Mouse (Mus musculus): ENCODE results near the gene Nlk.
A peak's percentile ranks its signal among the peaks of the same experiment; 100 is the strongest.
"Not testable (repeated sequence)": the region's sequence is repeated elsewhere in the genome, so short reads cannot be mapped to it uniquely, and the experiment has no call there.

Nlk gene

GRCm38 (mm10) chr11:78595773-78596172 is 101.4 kb downstream of the Nlk start:
- DNase-seq (ENCODE audit: low spot score) = no peak

- no peak for DNase-seq (ENCODE audit: low spot score)
Observed at GRCm38 (mm10) chr11:78594271-78594964, 102.8 kb downstream of the Nlk start.

- not testable (repeated sequence) for DNase-seq (ENCODE audit: low spot score)
Observed at GRCm38 (mm10) chr11:78587677-78588076, 109.5 kb downstream of the Nlk start.

- no peak for DNase-seq (ENCODE audit: low spot score)
Observed at GRCm38 (mm10) chr11:78586099-78586498, 111.1 kb downstream of the Nlk start.

GRCm38 (mm10) chr11:78582848-78583247 is 114.3 kb downstream of the Nlk start:
- DNase-seq (ENCODE audit: low spot score) = no peak

GRCm38 (mm10) chr11:78574975-78575374 is 122.2 kb downstream of the Nlk start:
- no peak for DNase-seq (ENCODE audit: low spot score)

GRCm38 (mm10) chr11:78574536-78574935 is 122.6 kb downstream of the Nlk start:
- DNase-seq (ENCODE audit: low spot score) = no peak

GRCm38 (mm10) chr11:78574031-78574430 is 123.1 kb downstream of the Nlk start:
- DNase-seq (ENCODE audit: low spot score) = not testable (repeated sequence)

- no peak for DNase-seq (ENCODE audit: low spot score)
Observed at GRCm38 (mm10) chr11:78571854-78572253, 125.3 kb downstream of the Nlk start.

GRCm38 (mm10) chr11:78571441-78571840 is 125.7 kb downstream of the Nlk start:
- DNase-seq (ENCODE audit: low spot score) = no peak

- DNase-seq (ENCODE audit: low spot score) = no peak
Observed at GRCm38 (mm10) chr11:78569806-78570205, 127.4 kb downstream of the Nlk start.

GRCm38 (mm10) chr11:78568827-78569226 is 128.3 kb downstream of the Nlk start:
- no peak for DNase-seq (ENCODE audit: low spot score)

- DNase-seq (ENCODE audit: low spot score) = no peak
Observed at GRCm38 (mm10) chr11:78567614-78568013, 129.6 kb downstream of the Nlk start.

GRCm38 (mm10) chr11:78566775-78567174 is 130.4 kb downstream of the Nlk start:
- DNase-seq (ENCODE audit: low spot score) = no peak

GRCm38 (mm10) chr11:78560447-78560846 is 136.7 kb downstream of the Nlk start:
- peak; percentile 60 for DNase-seq (ENCODE audit: low spot score)

- no peak for DNase-seq (ENCODE audit: low spot score)
Observed at GRCm38 (mm10) chr11:78557241-78557640, 139.9 kb downstream of the Nlk start.

- DNase-seq (ENCODE audit: low spot score) = no peak
Observed at GRCm38 (mm10) chr11:78556070-78556469, 141.1 kb downstream of the Nlk start.

- no peak for DNase-seq (ENCODE audit: low spot score)
Observed at GRCm38 (mm10) chr11:78555623-78556022, 141.6 kb downstream of the Nlk start.

GRCm38 (mm10) chr11:78551059-78551398 is 146.1 kb downstream of the Nlk start:
- no peak for DNase-seq (ENCODE audit: low spot score)

GRCm38 (mm10) chr11:78550168-78551058 is 146.8 kb downstream of the Nlk start, which contains the start of gene Tmem97:
TSS of gene Tmem97 (minus strand) at chr11:78550777.
- DNase-seq (ENCODE audit: low spot score) = peak; percentile 92

GRCm38 (mm10) chr11:78549491-78549987 is 147.6 kb downstream of the Nlk start:
- DNase-seq (ENCODE audit: low spot score) = no peak

- DNase-seq (ENCODE audit: low spot score) = no peak
Observed at GRCm38 (mm10) chr11:78547718-78548460, 149.3 kb downstream of the Nlk start.

Data from c-Kit-positive CD71-positive TER-119-positive erythroid progenitor cells, embryonic 14.5 days (primary cell).